Mouse (Mus musculus): ENCODE results near the gene Rrp12.

Rrp12 gene

GRCm38 (mm10) chr19:41830106-41831031 lies 65.6 kb downstream of the Rrp12 start:
- DNase-seq (ENCODE audit: extremely low read depth, low read depth, low spot score): no peak

- DNase-seq (ENCODE audit: extremely low read depth, low read depth, low spot score): no peak
These were observed 66.4 kb downstream of the Rrp12 start, which contains the start of gene Frat1 for GRCm38 (mm10) chr19:41829381-41830105. Gene Frat1 (plus strand): TSS chr19:41829970.

- DNase-seq (ENCODE audit: extremely low read depth, low read depth, low spot score): no peak
These were observed 67.0 kb downstream of the Rrp12 start for GRCm38 (mm10) chr19:41828941-41829340.

GRCm38 (mm10) chr19:41826529-41826928 lies 69.4 kb downstream of the Rrp12 start:
- no peak for DNase-seq (ENCODE audit: extremely low read depth, low read depth, low spot score)

- no peak for DNase-seq (ENCODE audit: extremely low read depth, low read depth, low spot score)
These were observed 71.0 kb downstream of the Rrp12 start for GRCm38 (mm10) chr19:41824950-41825349.

GRCm38 (mm10) chr19:41822589-41822988 lies 73.4 kb downstream of the Rrp12 start:
- DNase-seq (ENCODE audit: extremely low read depth, low read depth, low spot score): no peak

GRCm38 (mm10) chr19:41821436-41821835 lies 74.5 kb downstream of the Rrp12 start:
- DNase-seq (ENCODE audit: extremely low read depth, low read depth, low spot score): no peak

- DNase-seq (ENCODE audit: extremely low read depth, low read depth, low spot score): no peak
These were observed 77.2 kb downstream of the Rrp12 start for GRCm38 (mm10) chr19:41818749-41819148.

GRCm38 (mm10) chr19:41817325-41817724 lies 78.6 kb downstream of the Rrp12 start:
- DNase-seq (ENCODE audit: extremely low read depth, low read depth, low spot score): peak; percentile 40

GRCm38 (mm10) chr19:41816915-41817314 lies 79.1 kb downstream of the Rrp12 start:
- no peak for DNase-seq (ENCODE audit: extremely low read depth, low read depth, low spot score)

GRCm38 (mm10) chr19:41816410-41816809 lies 79.6 kb downstream of the Rrp12 start:
- DNase-seq (ENCODE audit: extremely low read depth, low read depth, low spot score): no peak

- no peak for DNase-seq (ENCODE audit: extremely low read depth, low read depth, low spot score)
These were observed 82.6 kb downstream of the Rrp12 start for GRCm38 (mm10) chr19:41813374-41813773.

Measured in fat pad, adult 2 months (tissue).